ENCODE assay signal across 9 mouse cellular contexts in genomic region chr2:73003049-73003448, GRCm38 (mm10). TPM values are rescaled to one million over a fixed set of nuclear protein-coding genes. Genes with fewer than 3 reads are reported as not detected.
DNase-seq lines count a peak whose midpoint lies in the region; ATAC-seq and TF ChIP-seq lines count a peak whose summit lies in the region.
"Had no signal": no experiment of that assay in that cellular context is flagged by ENCODE, and none has a peak within 500 bp of the region (broad histone marks: within the 10 kb centered on the region; RNA-seq: fewer than 3 reads in every experiment).

No protein-coding gene starts in this region.

- no peaks in the 10 kb centered on the region for H3K36me3 ChIP-seq in forebrain, embryonic 16.5 days (ENCODE audit: control insufficient read depth, insufficient read depth)
- no peaks in the 10 kb centered on the region for H3K36me3 ChIP-seq in hindbrain, embryonic 13.5 days
- H3K36me3 ChIP-seq in lung, embryonic 14.5 days (ENCODE audit: insufficient read depth), result no peaks in the 10 kb centered on the region
- H3K36me3 ChIP-seq in splenic B cell, adult 2 months (ENCODE audit: control insufficient read depth, insufficient read depth, low read length, poor library complexity, severe bottlenecking), result no peaks in the 10 kb centered on the region

- no peak overlapping the region for H3K4me2 ChIP-seq in forebrain, embryonic 16.5 days (ENCODE audit: low read length)
- no peak overlapping the region for H3K4me2 ChIP-seq in hindbrain, embryonic 13.5 days
- peak overlapping the region; percentile 57 for H3K4me2 ChIP-seq in lung, embryonic 14.5 days

- no peaks in the 10 kb centered on the region for H3K27me3 ChIP-seq in forebrain, embryonic 16.5 days (replicated peaks; ENCODE audit: control insufficient read depth, insufficient read depth, low read length)
- no peaks in the 10 kb centered on the region for H3K27me3 ChIP-seq in hindbrain, embryonic 13.5 days
- no peaks in the 10 kb centered on the region for H3K27me3 ChIP-seq in lung, embryonic 14.5 days (ENCODE audit: insufficient read depth, low read length)
- no peaks in the 10 kb centered on the region for H3K27me3 ChIP-seq in splenic B cell, adult 2 months (ENCODE audit: control insufficient read depth, insufficient read depth, low read length, poor library complexity, severe bottlenecking)

- no peaks in the 10 kb centered on the region for H3K9me3 ChIP-seq in forebrain, embryonic 16.5 days (ENCODE audit: control insufficient read depth, low read length)
- no peaks in the 10 kb centered on the region for H3K9me3 ChIP-seq in hindbrain, embryonic 13.5 days
- no peaks in the 10 kb centered on the region for H3K9me3 ChIP-seq in lung, embryonic 14.5 days (ENCODE audit: low read depth, low read length)

- H3K4me1 ChIP-seq in forebrain, embryonic 16.5 days (replicated peaks; ENCODE audit: control insufficient read depth, insufficient read depth, low read length), result peaks cover 17% of the 10 kb centered on the region
- H3K4me1 ChIP-seq in hindbrain, embryonic 13.5 days (replicated peaks), result peaks cover 24% of the 10 kb centered on the region
- H3K4me1 ChIP-seq in lung, embryonic 14.5 days (ENCODE audit: insufficient read depth), result peaks cover 11% of the 10 kb centered on the region

- WGBS in forebrain, embryonic 16.5 days, result 61% methylated on average over 12 of the region's 12 CpGs
- 51% methylated on average over 12 of the region's 12 CpGs for WGBS in hindbrain, embryonic 13.5 days
- WGBS in lung, embryonic 14.5 days, result 37% methylated on average over 12 of the region's 12 CpGs

- intact Hi-C loops in left cerebral cortex, postnatal 36 days (cut with DNase I), result no loop called here

- no peak overlapping the region for H3K9ac ChIP-seq in forebrain, embryonic 16.5 days (replicated peaks; ENCODE audit: low read depth, low read length)
- H3K9ac ChIP-seq in hindbrain, embryonic 13.5 days, result no peak overlapping the region
- H3K9ac ChIP-seq in lung, embryonic 14.5 days, result no peak overlapping the region

- DNase-seq in ovary, postnatal 36 days (ENCODE audit: low spot score), result peak; percentile 38
- no peak for DNase-seq in ovary, postnatal 10 days (ENCODE audit: low spot score)
- peak; percentile 26 for DNase-seq in lung, embryonic 14.5 days
- peak; percentile 88 for DNase-seq in splenic B cell, adult 2 months (ENCODE audit: low read depth, low spot score)
- DNase-seq in left cerebral cortex, postnatal 36 days (ENCODE audit: low spot score in 2 of 2), result no peak
- no peak for DNase-seq in urinary bladder, postnatal 14 days (ENCODE audit: low spot score)

- TF ChIP-seq CTCF in lung, embryonic 14.5 days (IDR thresholded peaks at IDR 0.05; ENCODE audit: low read depth), result no peak

- peak overlapping the region; percentile 60 for H3K27ac ChIP-seq in forebrain, embryonic 16.5 days (ENCODE audit: low read length)
- peak overlapping the region; percentile 49; the same call in 1 of the 2 replicates for H3K27ac ChIP-seq in hindbrain, embryonic 13.5 days
- H3K27ac ChIP-seq in lung, embryonic 14.5 days (ENCODE audit: low read depth), result peak overlapping the region; percentile 91

- no peak for ATAC-seq in forebrain, embryonic 16.5 days
- no peak for ATAC-seq in hindbrain, embryonic 13.5 days (ENCODE audit: low FRiP score)
- no peak for ATAC-seq in lung, embryonic 14.5 days (ENCODE audit: insufficient read depth)

- H3K4me3 ChIP-seq in forebrain, embryonic 16.5 days (replicated peaks; ENCODE audit: low read length), result no peak overlapping the region
- H3K4me3 ChIP-seq in hindbrain, embryonic 13.5 days, result no peak overlapping the region
- H3K4me3 ChIP-seq in lung, embryonic 14.5 days (ENCODE audit: low read depth, low read length), result no peak overlapping the region

RNA-seq across cellular contexts. Expression of gene Gm11084, which starts 16.5 kb away (rescaled TPM):
- polyA plus RNA-seq in forebrain, embryonic 16.5 days (2015; fragmentation: Nextera tagmentation; extraction: Ambion mirVana), result not detected in 2 replicates
- not detected in 2 replicates for polyA plus RNA-seq in hindbrain, embryonic 13.5 days (2015; fragmentation: Nextera tagmentation; extraction: Ambion mirVana)
- not detected in 2 replicates for polyA plus RNA-seq in lung, embryonic 14.5 days (2014; fragmentation: Nextera tagmentation; extraction: Ambion mirVana)
- total RNA-seq in left cerebral cortex, postnatal 36 days (2021), result not detected
- polyA plus RNA-seq: gonadal fat pad, adult 2 months had no signal

RNA-seq across cellular contexts. Expression of gene Sp3, which starts 22.8 kb away (rescaled TPM):
- 51.6 and 59.7 TPM in 2 replicates for polyA plus RNA-seq in forebrain, embryonic 16.5 days (2015; fragmentation: Nextera tagmentation; extraction: Ambion mirVana)
- 43.3 and 44.5 TPM in 2 replicates for polyA plus RNA-seq in hindbrain, embryonic 13.5 days (2015; fragmentation: Nextera tagmentation; extraction: Ambion mirVana)
- polyA plus RNA-seq in lung, embryonic 14.5 days (2014; fragmentation: Nextera tagmentation; extraction: Ambion mirVana), result 66.8 and 72.3 TPM in 2 replicates
- total RNA-seq in left cerebral cortex, postnatal 36 days (2021), result 10 to 100 TPM; 50.0 to 54.8 TPM

Comparison
In these comparisons a context has a peak if more than half of its experiments do, and no peak if none do; other contexts are left out.
1. DNase-seq: peak in ovary, postnatal 36 days (single experiment), lung, embryonic 14.5 days (single experiment) and splenic B cell, adult 2 months (single experiment); none in ovary, postnatal 10 days (single experiment), left cerebral cortex, postnatal 36 days (0 of 2) and urinary bladder, postnatal 14 days (single experiment).
2. Peak in every context shown above with its lines, with median percentiles within 50 percentile points of each other: H3K27ac ChIP-seq.